Mouse (Mus musculus): ENCODE measurements around the gene Plin4.

- no peak for TF ChIP-seq POLR2A (IDR thresholded peaks at IDR 0.05; ENCODE audit: low read depth, low read length)
- TF ChIP-seq CTCF (IDR thresholded peaks at IDR 0.05; ENCODE audit: extremely low read depth, insufficient read length, insufficient replicate concordance, low read depth, low read length): no peak
Measured at GRCm38 (mm10) chr17:56131136-56131535, 21.5 kb upstream of the Plin4 start.

Data from small intestine, adult 2 months (tissue).